Mouse (Mus musculus) liver, adult (tissue): Measurements from ENCODE around the gene Clcn5.

Source experiments
- GATA4 ChIP-seq: IDR thresholded peaks from 2 replicates; pipeline ENCODE4 v1.6.1; 2014; ENCODE audit warnings: mild to moderate bottlenecking, low read length; ENCODE audit not compliant: insufficient replicate concordance

Gene Clcn5

DNA sequence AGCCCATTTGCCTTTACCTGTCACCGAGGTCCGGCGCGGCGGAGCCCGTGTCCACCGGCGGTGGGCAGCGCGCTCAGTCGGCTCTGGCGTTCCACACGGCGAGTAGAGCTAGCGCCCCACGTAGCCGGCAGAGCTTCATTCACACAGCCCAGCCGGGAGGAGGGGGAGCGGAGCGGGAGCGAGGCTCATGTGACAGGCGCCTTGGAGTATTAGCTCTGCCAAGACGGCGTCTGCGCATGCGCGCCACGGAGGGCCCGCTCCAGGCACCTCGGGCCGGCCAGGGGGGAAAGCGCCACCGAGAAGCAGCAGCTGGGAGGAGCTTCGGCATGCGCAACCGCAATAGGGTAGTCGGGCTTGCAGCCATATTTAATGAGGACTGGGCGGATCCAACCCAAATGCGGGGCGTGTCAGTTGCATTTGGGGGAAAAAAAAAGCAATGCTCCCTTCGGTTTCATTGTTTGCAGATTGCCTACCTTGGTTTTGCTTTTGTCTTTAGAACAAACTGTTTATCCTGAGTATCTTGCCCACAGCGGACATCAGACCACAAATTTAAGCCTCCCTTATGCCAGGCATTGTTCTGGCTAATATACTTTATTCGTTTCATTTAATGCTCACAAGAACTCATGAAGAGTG is at the start of gene Clcn5:
Gene Clcn5, minus strand, starts transcription at position 270 of the 633 bp plus-strand sequence.
- no peak for TF ChIP-seq GATA4

GRCm38 (mm10) chrX:7325455-7325854 is 6.3 kb upstream of the Clcn5 start:
- TF ChIP-seq GATA4, result no peak

DNA sequence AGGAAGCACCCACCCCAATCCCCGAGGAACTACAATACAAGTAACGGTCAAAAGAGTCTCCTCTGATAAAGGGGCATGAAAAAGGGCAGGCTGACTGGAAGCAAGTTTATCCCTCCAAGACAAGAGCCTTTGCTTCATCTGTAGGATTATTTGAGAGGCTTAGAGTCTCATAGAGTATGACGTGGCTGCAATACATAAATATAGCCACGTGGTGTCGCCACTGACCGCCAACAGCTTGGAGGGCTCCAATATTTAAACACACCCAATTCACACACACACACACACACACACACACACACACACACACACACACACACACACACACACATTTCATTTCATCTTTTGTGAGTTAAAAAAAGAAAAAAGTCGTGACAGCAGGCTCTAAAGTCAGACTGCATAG is 3.1 kb upstream of the Clcn5 start:
- no peak for TF ChIP-seq GATA4

DNA sequence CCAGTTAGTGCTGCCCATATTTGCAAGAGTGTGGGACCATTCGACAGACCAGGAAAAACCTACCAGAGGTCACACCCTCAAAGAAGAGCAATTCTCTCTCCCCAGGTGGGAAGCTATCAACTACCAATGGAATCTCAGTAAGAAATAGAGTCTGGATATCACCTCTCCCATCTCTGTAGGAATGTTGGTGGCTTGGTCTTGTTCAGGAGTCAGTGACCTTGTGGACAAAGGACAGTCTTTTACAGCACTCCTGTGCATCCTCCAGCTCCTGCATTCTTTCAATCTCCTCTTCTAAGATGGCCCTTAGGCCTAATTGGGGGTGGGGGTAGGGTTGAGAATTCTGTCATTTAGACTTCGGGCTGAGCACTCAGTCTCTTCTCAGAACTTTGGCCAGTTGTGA is 1.4 kb upstream of the Clcn5 start:
- no peak for TF ChIP-seq GATA4

GRCm38 (mm10) chrX:7318551-7319025 is 570 bp downstream of the Clcn5 start:
- TF ChIP-seq GATA4, result no peak

- TF ChIP-seq GATA4, result no peak
These were observed 4.0 kb downstream of the Clcn5 start for GRCm38 (mm10) chrX:7315115-7315514.

DNA sequence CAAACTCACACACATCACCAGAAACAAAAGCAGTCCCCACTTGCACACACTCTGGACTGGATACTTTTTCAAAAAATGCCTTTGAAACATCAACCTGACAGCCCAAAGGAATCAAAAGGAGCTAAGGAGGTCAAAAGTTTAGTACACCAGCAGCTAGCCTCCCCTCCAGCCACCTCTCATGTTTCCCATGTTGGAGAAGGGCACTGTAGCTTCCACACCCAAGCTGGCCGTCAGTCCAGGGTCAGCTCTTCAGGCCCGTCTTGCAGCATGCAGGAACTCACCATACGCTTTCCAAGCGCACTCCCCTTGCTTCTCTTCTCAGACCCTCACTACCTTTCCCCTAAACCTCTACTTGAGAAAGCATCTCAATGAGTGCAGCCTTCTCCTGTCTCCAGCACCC is 4.5 kb downstream of the Clcn5 start:
- no peak for TF ChIP-seq GATA4

- TF ChIP-seq GATA4, result no peak
These were observed 10.9 kb downstream of the Clcn5 start for GRCm38 (mm10) chrX:7308242-7308641.

DNA sequence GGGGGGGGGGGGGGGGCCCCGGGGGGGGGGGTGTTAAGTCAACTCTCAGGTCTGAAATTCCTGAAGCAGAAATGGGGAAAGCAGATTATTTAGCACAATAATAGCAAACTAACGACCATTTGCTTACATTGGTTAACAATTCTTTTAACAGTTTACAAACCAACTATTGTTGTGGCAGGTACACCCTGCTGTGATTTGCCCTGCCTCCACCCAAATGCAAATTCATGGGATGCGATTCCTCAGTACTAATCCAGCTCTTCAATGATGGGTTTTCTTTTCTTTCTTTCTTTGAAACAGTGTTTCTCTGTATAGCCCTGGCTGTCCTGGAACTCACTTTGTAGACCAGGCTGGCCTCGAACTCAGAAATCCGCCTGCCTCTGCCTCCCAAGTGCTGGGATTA is 12.3 kb downstream of the Clcn5 start:
- TF ChIP-seq GATA4, result no peak

- no peak for TF ChIP-seq GATA4
These were observed 26.2 kb downstream of the Clcn5 start for GRCm38 (mm10) chrX:7292981-7293380.

DNA sequence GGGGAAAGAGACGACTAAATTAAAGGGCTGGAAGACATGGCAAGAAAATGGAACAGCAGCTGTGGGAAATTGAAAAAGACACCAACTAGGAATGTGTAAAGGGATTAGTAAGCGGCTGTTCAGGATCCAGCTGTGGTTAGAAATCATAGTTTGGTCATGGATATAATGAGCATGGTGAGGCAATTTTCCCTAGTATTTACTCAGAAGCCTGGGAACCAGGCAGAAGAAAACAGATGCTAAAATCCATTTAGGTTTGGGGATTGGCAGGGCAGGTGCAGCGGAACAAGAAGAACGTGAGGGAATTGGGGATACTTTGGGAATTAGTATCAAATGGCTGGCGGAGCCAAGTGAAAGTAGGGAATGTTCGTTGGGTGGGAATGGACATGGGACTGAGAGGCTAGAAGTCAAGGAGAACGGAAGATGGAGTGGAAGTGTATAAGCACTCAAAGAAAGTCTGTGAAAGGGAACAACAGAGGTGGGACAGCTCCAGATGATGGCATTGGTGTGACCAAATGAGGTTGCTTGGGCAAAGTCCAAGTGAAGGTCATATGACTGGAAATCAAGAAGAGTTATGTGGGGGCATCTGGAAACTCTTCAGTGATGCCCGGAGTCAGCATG is 26.9 kb downstream of the Clcn5 start:
- no peak for TF ChIP-seq GATA4

DNA sequence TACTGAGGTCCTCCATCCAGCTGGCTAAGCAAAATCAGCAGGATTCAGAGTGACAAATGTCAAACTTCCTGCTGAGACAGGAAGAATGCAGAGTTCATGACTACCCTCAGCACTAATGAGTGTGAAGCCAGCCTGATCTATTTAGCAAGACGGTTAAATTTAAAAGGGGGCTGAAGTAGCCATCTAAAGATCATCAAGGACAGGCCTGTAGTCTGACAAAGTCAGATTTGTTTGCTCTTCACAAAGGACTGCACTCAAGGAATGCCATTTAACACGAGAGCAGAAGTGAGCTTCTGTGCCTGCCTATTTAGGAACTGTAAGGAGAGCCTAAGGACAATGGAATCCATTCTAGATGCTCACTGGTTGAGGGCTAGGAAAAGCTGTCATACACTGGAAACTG is 30.2 kb downstream of the Clcn5 start:
- no peak for TF ChIP-seq GATA4

DNA sequence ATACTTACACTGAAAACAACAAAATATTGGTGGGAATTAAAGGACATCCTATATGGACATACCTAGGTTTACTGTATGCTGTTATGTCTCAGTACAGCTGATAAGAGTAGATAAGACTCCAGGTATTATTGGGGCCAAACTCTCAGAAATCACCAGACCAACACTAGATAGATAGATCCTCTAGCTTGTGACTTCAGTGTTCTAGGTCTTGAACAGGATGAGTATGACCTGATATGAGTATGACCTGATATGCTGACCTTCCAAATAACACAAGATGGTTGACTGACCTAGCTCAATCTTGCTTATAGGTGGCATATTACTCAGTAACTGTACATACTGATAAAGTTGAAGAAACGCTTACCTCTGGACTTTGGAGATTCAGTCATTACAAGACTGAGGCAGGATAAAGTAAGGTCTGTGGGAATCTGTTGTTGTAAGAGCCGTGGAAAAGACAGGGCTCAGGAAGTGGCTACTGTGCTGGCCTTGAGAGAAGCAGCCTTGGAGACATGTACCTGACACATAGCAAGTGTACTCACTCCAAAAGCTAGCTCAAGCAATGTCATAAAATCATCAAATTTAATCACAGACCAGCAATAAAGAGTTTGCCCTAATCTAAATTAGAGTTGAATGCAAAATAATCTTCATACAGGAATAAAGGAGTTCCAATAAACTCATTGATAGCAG is 32.0 kb downstream of the Clcn5 start:
- TF ChIP-seq GATA4, result no peak

- TF ChIP-seq GATA4, result no peak
These were observed 36.5 kb downstream of the Clcn5 start for GRCm38 (mm10) chrX:7282636-7283035.

DNA sequence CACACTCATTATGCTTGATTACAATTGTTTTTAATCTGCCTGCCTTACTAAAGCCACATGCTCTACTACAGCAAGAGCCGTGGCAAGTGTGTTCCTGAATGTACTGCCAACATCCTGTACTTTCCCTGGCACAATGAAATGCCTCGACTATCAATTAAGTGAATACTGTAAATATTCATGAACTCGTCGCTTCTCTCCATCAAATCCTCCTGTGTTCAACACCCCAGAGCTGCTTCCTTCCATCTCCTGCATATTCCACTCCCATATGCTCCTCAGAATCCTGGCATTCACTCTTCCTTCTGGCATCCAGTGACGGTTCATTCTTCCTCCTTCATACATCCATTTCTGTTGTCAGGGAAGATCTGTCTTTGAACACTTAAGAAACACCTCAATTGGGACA is 39.4 kb downstream of the Clcn5 start:
- TF ChIP-seq GATA4, result no peak

- no peak for TF ChIP-seq GATA4
These were observed 42.6 kb downstream of the Clcn5 start for GRCm38 (mm10) chrX:7276564-7276963.
